Mouse (Mus musculus) heart, embryonic 12.5 days (tissue): ENCODE measurements around the gene Ghr. TPM values are rescaled to one million over a fixed set of nuclear protein-coding genes. Genes with fewer than 3 reads are reported as not detected.

ENCODE experiments used
- ATAC-seq: fragments of 200-750 bp; cut with Nextera tagmentation; 2 replicates; pipeline ENCODE4 v1.8.0; 2017; ENCODE audit warnings: moderate TSS enrichment, moderate library complexity; ENCODE audit not compliant: insufficient number of reproducible peaks, low FRiP score
- H3K27ac ChIP-seq: fragments of 300-500 bp; sonication (generic); 2 replicates; pipeline ENCODE4 v1.5.1; 2016; ENCODE audit warnings: mild to moderate bottlenecking, moderate library complexity; ENCODE audit not compliant: poor library complexity, severe bottlenecking
- H3K27me3 ChIP-seq: fragments of 300-500 bp; sonication (generic); replicated peaks from 2 replicates; pipeline ENCODE4 v1.6.1; 2016; ENCODE audit warnings: mild to moderate bottlenecking, moderate library complexity
- H3K36me3 ChIP-seq: fragments of 300-500 bp; sonication (generic); 2 replicates; pipeline ENCODE4 v1.6.1; 2016; ENCODE audit warnings: mild to moderate bottlenecking, moderate library complexity
- H3K4me1 ChIP-seq: fragments of 300-500 bp; sonication (generic); replicated peaks from 2 replicates; pipeline ENCODE4 v1.6.1; 2016; ENCODE audit warnings: mild to moderate bottlenecking
- H3K4me2 ChIP-seq: fragments of 300-500 bp; sonication (generic); 2 replicates; pipeline ENCODE4 v1.6.1; 2016; ENCODE audit warnings: mild to moderate bottlenecking, moderate library complexity
- H3K4me3 ChIP-seq: fragments of 300-500 bp; sonication (generic); 2 replicates; pipeline ENCODE4 v1.5.1; 2016; ENCODE audit warnings: mild to moderate bottlenecking
- H3K9ac ChIP-seq: fragments of 300-500 bp; sonication (generic); 2 replicates; pipeline ENCODE4 v1.6.1; 2016; ENCODE audit warnings: mild to moderate bottlenecking, moderate library complexity
- H3K9me3 ChIP-seq: fragments of 300-500 bp; sonication (generic); replicated peaks from 2 replicates; pipeline ENCODE4 v1.6.1; 2016; ENCODE audit warnings: mild to moderate bottlenecking, moderate library complexity
- WGBS: fragments of 180-500 bp; shearing (Covaris S2); methylation state at CpG from one replicate; pipeline ENCODE4 v1.1.7; 2016; 5-methylcytosine and 5-hydroxymethylcytosine counted together
- polyA plus RNA-seq: library from polyadenylated mRNA; unstranded; fragments of >200 nt; fragmentation: Nextera tagmentation; extraction: Ambion mirVana; gene quantifications from 2 replicates; pipeline ENCODE4 v1.2.1, GENCODE M21; 2016

Ghr gene
- polyA plus RNA-seq, 1 experiment from 2014 or later: 68.8 TPM

- Histone ChIP-seq H3K27ac (no peak overlapping the region), H3K4me1 (no peaks in the 10 kb centered on the region), H3K36me3 (peaks cover 7% of the 10 kb centered on the region; the same call in 1 of the 2 replicates), H3K4me2 (no peak overlapping the region), H3K4me3 (no peak overlapping the region), H3K9ac (no peak overlapping the region), H3K27me3 (no peaks in the 10 kb centered on the region), H3K9me3 (peaks cover 10% of the 10 kb centered on the region; the same call in 1 of the 2 replicates)
- ATAC-seq: no peak
- 80% methylated on average over 2 of the region's 2 CpGs for WGBS
Measured at GRCm38 (mm10) chr15:3368261-3368832, 214.9 kb downstream of the Ghr start.

GRCm38 (mm10) chr15:3356073-3356766, 227.1 kb downstream of the Ghr start:
- no peak overlapping the region for H3K9ac ChIP-seq

GRCm38 (mm10) chr15:3353696-3354095, 229.6 kb downstream of the Ghr start:
- Histone ChIP-seq H3K9ac (no peak overlapping the region), H3K4me1 (0 out of 2 replicates have a peak, but pooled peaks cover 3% of the 10 kb centered on the region), H3K4me3 (no peak overlapping the region), H3K36me3 (no peaks in the 10 kb centered on the region), H3K9me3 (no peaks in the 10 kb centered on the region), H3K27ac (no peak overlapping the region), H3K27me3 (no peaks in the 10 kb centered on the region), H3K4me2 (no peak overlapping the region)
- no peak for ATAC-seq
- 85% methylated on average over 2 of the region's 2 CpGs for WGBS

More at GRCm38 (mm10) chr15:3356073-3356766, 227.1 kb downstream of the Ghr start:
- Histone ChIP-seq H3K4me3 (peak overlapping the region; percentile 31), H3K27ac (no peak overlapping the region), H3K36me3 (peaks cover 4% of the 10 kb centered on the region; the same call in 1 of the 2 replicates), H3K27me3 (no peaks in the 10 kb centered on the region), H3K9me3 (peaks cover 2% of the 10 kb centered on the region; the same call in 1 of the 2 replicates), H3K4me1 (0 out of 2 replicates have a peak, but pooled peaks cover 3% of the 10 kb centered on the region), H3K4me2 (peak overlapping the region; percentile 59)
- ATAC-seq: no peak
- WGBS: 51% methylated on average over 4 of the region's 4 CpGs

- Histone ChIP-seq H3K4me3 (no peak overlapping the region), H3K9ac (no peak overlapping the region), H3K4me2 (no peak overlapping the region), H3K36me3 (peaks cover 3% of the 10 kb centered on the region), H3K27ac (no peak overlapping the region), H3K4me1 (peaks cover 9% of the 10 kb centered on the region), H3K27me3 (no peaks in the 10 kb centered on the region), H3K9me3 (no peaks in the 10 kb centered on the region)
- WGBS: 67% methylated on average over 6 of the region's 6 CpGs
- ATAC-seq: no peak
Measured at GRCm38 (mm10) chr15:3349306-3350064, 233.8 kb downstream of the Ghr start.

- no peak overlapping the region for H3K27ac ChIP-seq
- peaks cover 9% of the 10 kb centered on the region for H3K4me1 ChIP-seq
- no peaks in the 10 kb centered on the region for H3K27me3 ChIP-seq
- H3K4me2 ChIP-seq: no peak overlapping the region
- no peak overlapping the region for H3K4me3 ChIP-seq
- ATAC-seq: no peak
- WGBS: 77% methylated on average over 3 of the region's 3 CpGs
- H3K9ac ChIP-seq: no peak overlapping the region
- peaks cover 10% of the 10 kb centered on the region for H3K36me3 ChIP-seq
- H3K9me3 ChIP-seq: no peaks in the 10 kb centered on the region
Measured at GRCm38 (mm10) chr15:3346682-3347081, 236.6 kb downstream of the Ghr start.

- peaks cover 9% of the 10 kb centered on the region for H3K4me1 ChIP-seq
- H3K4me2 ChIP-seq: no peak overlapping the region
- H3K4me3 ChIP-seq: no peak overlapping the region
- no peak overlapping the region for H3K9ac ChIP-seq
- no peak overlapping the region for H3K27ac ChIP-seq
- peaks cover 25% of the 10 kb centered on the region for H3K36me3 ChIP-seq
- ATAC-seq: no peak
- 83% methylated on average over 4 of the region's 4 CpGs for WGBS
- no peaks in the 10 kb centered on the region for H3K9me3 ChIP-seq
- H3K27me3 ChIP-seq: no peaks in the 10 kb centered on the region
Measured at GRCm38 (mm10) chr15:3344555-3344954, 238.7 kb downstream of the Ghr start.

- no peak overlapping the region for H3K9ac ChIP-seq
- H3K4me2 ChIP-seq: no peak overlapping the region
- no peak overlapping the region for H3K4me3 ChIP-seq
- no peak for ATAC-seq
- H3K27ac ChIP-seq: no peak overlapping the region
- peaks cover 3% of the 10 kb centered on the region for H3K9me3 ChIP-seq
- no peaks in the 10 kb centered on the region for H3K27me3 ChIP-seq
- WGBS: 84% methylated on average over 4 of the region's 4 CpGs
- peaks cover under 1% of the 10 kb centered on the region; the same call in 1 of the 2 replicates for H3K4me1 ChIP-seq
- peaks cover 42% of the 10 kb centered on the region for H3K36me3 ChIP-seq
Measured at GRCm38 (mm10) chr15:3341806-3342582, 241.3 kb downstream of the Ghr start.

- Histone ChIP-seq H3K4me3 (no peak overlapping the region), H3K4me2 (no peak overlapping the region), H3K27ac (no peak overlapping the region), H3K4me1 (no peaks in the 10 kb centered on the region), H3K9me3 (peaks cover 3% of the 10 kb centered on the region), H3K27me3 (no peaks in the 10 kb centered on the region), H3K9ac (no peak overlapping the region), H3K36me3 (peaks cover 44% of the 10 kb centered on the region)
- no peak for ATAC-seq
- WGBS: 80% methylated on average over 3 of the region's 3 CpGs
Measured at GRCm38 (mm10) chr15:3339847-3340246, 243.4 kb downstream of the Ghr start.

GRCm38 (mm10) chr15:3332517-3332916, 250.8 kb downstream of the Ghr start:
- peaks cover 23% of the 10 kb centered on the region for H3K36me3 ChIP-seq
- no peak overlapping the region for H3K4me3 ChIP-seq
- H3K4me1 ChIP-seq: no peaks in the 10 kb centered on the region
- H3K27me3 ChIP-seq: no peaks in the 10 kb centered on the region
- no peak overlapping the region for H3K9ac ChIP-seq
- H3K4me2 ChIP-seq: no peak overlapping the region
- WGBS: 83% methylated on average over 4 of the region's 4 CpGs
- no peak overlapping the region for H3K27ac ChIP-seq
- peaks cover 3% of the 10 kb centered on the region for H3K9me3 ChIP-seq
- ATAC-seq: no peak

- H3K27me3 ChIP-seq: no peaks in the 10 kb centered on the region
- no peak overlapping the region for H3K4me3 ChIP-seq
- peaks cover 19% of the 10 kb centered on the region for H3K36me3 ChIP-seq
- H3K9ac ChIP-seq: no peak overlapping the region
- ATAC-seq: no peak
- 75% methylated on average over 2 of the region's 2 CpGs for WGBS
- no peak overlapping the region for H3K4me2 ChIP-seq
- no peak overlapping the region for H3K27ac ChIP-seq
- H3K4me1 ChIP-seq: no peaks in the 10 kb centered on the region
- no peaks in the 10 kb centered on the region for H3K9me3 ChIP-seq
Measured at GRCm38 (mm10) chr15:3331813-3332212, 251.5 kb downstream of the Ghr start.
